Mouse (Mus musculus): ENCODE results near the gene Cep85l. TPM values are rescaled to one million over a fixed set of nuclear protein-coding genes. Genes with fewer than 3 reads are reported as not detected.
A peak's percentile ranks its signal among the peaks of the same experiment; 100 is the strongest.

Gene Cep85l
- polyA plus RNA-seq, 1 experiment from 2014 or later: 11.6 TPM

DNA sequence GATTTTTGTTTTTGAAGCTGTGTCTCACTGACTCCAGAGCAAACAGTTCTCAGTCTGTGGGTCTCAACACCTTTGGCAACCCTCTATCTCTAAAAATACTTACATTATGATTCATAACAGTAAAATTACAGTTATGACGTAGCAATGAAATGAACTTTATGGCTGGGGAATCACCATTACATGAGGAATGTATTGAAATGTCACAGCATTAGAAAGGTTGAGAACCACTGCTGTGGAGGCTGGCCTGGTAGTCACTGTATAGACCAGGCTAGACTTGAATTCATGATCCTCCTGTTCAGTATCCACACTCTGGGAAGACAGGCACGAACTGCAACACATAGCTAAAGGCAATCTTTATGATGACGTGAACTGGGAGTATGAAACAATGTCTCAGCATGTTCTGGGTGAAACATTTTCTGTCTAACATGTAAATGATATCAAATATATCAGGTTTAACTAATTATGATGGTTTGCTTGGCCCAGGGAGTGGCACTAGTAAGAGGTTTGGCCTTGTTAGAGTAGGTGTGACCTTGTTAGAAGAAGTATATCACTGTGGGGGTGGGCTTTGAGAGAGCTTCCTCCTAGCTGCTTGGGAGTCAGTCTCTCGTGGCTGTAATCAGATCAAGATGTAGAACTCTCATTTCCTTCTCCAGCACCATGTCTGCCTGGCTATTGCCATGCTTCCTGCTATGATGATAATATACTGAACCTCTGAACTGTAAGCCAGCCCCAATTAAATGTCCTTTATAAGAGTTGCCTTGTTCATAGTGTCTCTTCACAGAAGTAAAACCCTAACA, 39.6 kb upstream of the Cep85l start:
- no peak for TF ChIP-seq CTCF (IDR thresholded peaks at IDR 0.05; ENCODE audit: low read depth)
- Histone ChIP-seq H3K4me2 (no peak overlapping the region), H3K9me3 (ENCODE audit: low read depth, low read length) (no peaks in the 10 kb centered on the region), H3K27ac (ENCODE audit: low read depth) (no peak overlapping the region), H3K9ac (no peak overlapping the region), H3K27me3 (ENCODE audit: insufficient read depth, low read length) (no peaks in the 10 kb centered on the region), H3K36me3 (ENCODE audit: insufficient read depth) (no peaks in the 10 kb centered on the region), H3K4me1 (ENCODE audit: insufficient read depth) (0 out of 2 replicates have a peak, but pooled peaks cover 2% of the 10 kb centered on the region), H3K4me3 (ENCODE audit: low read depth, low read length) (no peak overlapping the region)
- WGBS: 67% methylated on average over 4 of the region's 4 CpGs
- ATAC-seq (ENCODE audit: insufficient read depth): no peak
- no peak for DNase-seq

- H3K27me3 ChIP-seq (ENCODE audit: insufficient read depth, low read length): no peaks in the 10 kb centered on the region
- H3K36me3 ChIP-seq (ENCODE audit: insufficient read depth): no peaks in the 10 kb centered on the region
- 63% methylated on average over 2 of the region's 2 CpGs for WGBS
- ATAC-seq (ENCODE audit: insufficient read depth) (no peak), DNase-seq (no peak)
- H3K9ac ChIP-seq: no peak overlapping the region
- no peak overlapping the region for H3K4me2 ChIP-seq
- H3K4me3 ChIP-seq (ENCODE audit: low read depth, low read length): no peak overlapping the region
- TF ChIP-seq CTCF (IDR thresholded peaks at IDR 0.05; ENCODE audit: low read depth): no peak
- H3K4me1 ChIP-seq (ENCODE audit: insufficient read depth): peaks cover 2% of the 10 kb centered on the region; the same call in 1 of the 2 replicates
- no peak overlapping the region for H3K27ac ChIP-seq (ENCODE audit: low read depth)
- no peaks in the 10 kb centered on the region for H3K9me3 ChIP-seq (ENCODE audit: low read depth, low read length)
Observed at GRCm38 (mm10) chr10:53417015-53417414, 37.3 kb upstream of the Cep85l start.

DNA sequence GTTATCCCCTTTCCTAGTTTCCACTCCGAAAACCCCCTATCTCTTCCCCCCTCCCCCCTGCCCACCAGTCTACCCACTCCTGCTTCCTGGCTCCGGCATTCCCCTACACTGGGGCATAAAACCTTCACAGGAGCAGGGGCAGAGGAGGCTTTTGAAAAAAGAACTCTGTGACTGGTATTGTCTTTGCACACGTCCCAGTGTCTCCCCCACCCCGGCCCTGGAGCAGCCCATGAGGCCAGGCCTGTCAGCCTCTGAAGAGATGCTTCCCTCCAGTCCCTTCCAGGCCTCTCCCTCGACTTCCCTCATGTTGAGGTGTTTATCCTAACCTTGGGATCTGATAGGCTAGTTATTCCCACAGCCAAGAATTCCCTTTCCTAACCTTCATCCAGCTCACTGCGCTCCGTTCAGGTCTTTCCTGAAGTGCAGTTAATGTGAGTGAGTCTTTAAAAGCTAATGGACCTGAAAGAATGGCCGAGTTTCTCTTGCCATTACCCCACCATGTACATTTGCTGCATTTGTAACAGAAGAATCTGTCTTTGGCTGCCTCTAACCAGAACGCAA, 36.5 kb upstream of the Cep85l start:
- Histone ChIP-seq H3K4me1 (ENCODE audit: insufficient read depth) (peaks cover 2% of the 10 kb centered on the region; the same call in 1 of the 2 replicates), H3K36me3 (ENCODE audit: insufficient read depth) (no peaks in the 10 kb centered on the region), H3K9ac (no peak overlapping the region), H3K27me3 (ENCODE audit: insufficient read depth, low read length) (no peaks in the 10 kb centered on the region), H3K4me2 (no peak overlapping the region), H3K4me3 (ENCODE audit: low read depth, low read length) (no peak overlapping the region), H3K9me3 (ENCODE audit: low read depth, low read length) (no peaks in the 10 kb centered on the region), H3K27ac (ENCODE audit: low read depth) (no peak overlapping the region)
- 59% methylated on average over 9 of the region's 9 CpGs for WGBS
- no peak for TF ChIP-seq CTCF (IDR thresholded peaks at IDR 0.05; ENCODE audit: low read depth)
- ATAC-seq (ENCODE audit: insufficient read depth): no peak
- DNase-seq: no peak

GRCm38 (mm10) chr10:53415252-53415651, 35.5 kb upstream of the Cep85l start:
- Histone ChIP-seq H3K36me3 (ENCODE audit: insufficient read depth) (no peaks in the 10 kb centered on the region), H3K9ac (no peak overlapping the region), H3K27me3 (ENCODE audit: insufficient read depth, low read length) (no peaks in the 10 kb centered on the region), H3K4me2 (no peak overlapping the region), H3K4me3 (ENCODE audit: low read depth, low read length) (no peak overlapping the region), H3K9me3 (ENCODE audit: low read depth, low read length) (no peaks in the 10 kb centered on the region), H3K4me1 (ENCODE audit: insufficient read depth) (peaks cover 2% of the 10 kb centered on the region; the same call in 1 of the 2 replicates), H3K27ac (ENCODE audit: low read depth) (no peak overlapping the region)
- ATAC-seq (ENCODE audit: insufficient read depth) (no peak), DNase-seq (peak; percentile 60)
- WGBS: 60% methylated on average over 9 of the region's 9 CpGs
- no peak for TF ChIP-seq CTCF (IDR thresholded peaks at IDR 0.05; ENCODE audit: low read depth)

DNA sequence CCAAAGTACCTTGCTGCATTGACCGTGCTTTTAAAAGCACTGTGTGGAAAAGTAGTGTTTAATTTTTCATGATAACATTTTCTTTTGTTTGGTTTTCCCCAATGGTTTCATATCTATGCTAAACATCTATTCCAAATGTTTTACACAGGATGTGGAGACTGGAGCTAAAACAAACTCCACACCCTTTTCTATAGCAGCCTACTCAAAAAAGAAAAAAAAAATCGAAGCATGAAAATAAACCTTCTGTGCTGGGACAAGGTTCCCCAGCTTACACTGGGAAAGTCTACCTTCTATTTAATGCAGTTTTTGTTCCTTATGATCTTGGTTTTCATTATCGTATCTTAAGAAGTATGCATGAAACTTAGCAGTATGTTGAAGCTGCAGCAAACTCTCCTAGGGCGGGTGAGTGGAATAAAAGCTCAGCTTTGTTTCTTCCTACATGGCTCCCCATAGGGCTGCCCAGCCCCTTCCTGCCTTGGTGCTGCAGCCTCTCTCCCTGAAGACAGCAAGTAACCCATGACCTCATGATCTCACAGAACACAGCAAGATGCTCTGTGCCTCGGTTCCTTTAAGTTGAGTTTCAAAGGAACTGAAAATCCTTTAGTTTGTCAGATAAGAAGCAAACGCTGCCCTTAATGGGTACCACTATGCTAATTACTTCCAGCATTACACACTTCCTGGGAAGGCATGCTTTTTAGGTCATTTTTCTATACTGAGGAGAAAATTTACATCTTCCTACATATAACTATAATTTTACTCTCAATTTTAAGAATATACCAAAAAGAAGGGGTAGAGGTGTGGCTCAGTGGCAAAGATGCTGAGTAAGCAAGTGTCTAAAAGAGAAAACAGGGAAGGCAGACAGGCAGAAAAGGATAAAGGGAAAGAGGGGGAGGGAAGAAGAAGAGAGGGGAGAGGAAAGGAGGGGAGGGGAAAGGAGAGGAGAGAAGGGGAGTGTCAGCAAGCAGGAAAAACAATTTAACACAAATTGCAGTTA, 34.6 kb upstream of the Cep85l start:
- peak; percentile 39; the same call in 1 of the 2 replicates for ATAC-seq (ENCODE audit: insufficient read depth)
- peaks cover 2% of the 10 kb centered on the region; the same call in 1 of the 2 replicates for H3K4me1 ChIP-seq (ENCODE audit: insufficient read depth)
- no peaks in the 10 kb centered on the region for H3K36me3 ChIP-seq (ENCODE audit: insufficient read depth)
- 30% methylated on average over 6 of the region's 6 CpGs for WGBS
- H3K4me3 ChIP-seq (ENCODE audit: low read depth, low read length): no peak overlapping the region
- TF ChIP-seq CTCF (IDR thresholded peaks at IDR 0.05; ENCODE audit: low read depth): no peak
- H3K9me3 ChIP-seq (ENCODE audit: low read depth, low read length): no peaks in the 10 kb centered on the region
- no peak overlapping the region for H3K9ac ChIP-seq
- no peak overlapping the region for H3K4me2 ChIP-seq
- no peaks in the 10 kb centered on the region for H3K27me3 ChIP-seq (ENCODE audit: insufficient read depth, low read length)
- H3K27ac ChIP-seq (ENCODE audit: low read depth): peak overlapping the region; percentile 25; the same call in 1 of the 2 replicates
- peak; percentile 21 for DNase-seq

DNA sequence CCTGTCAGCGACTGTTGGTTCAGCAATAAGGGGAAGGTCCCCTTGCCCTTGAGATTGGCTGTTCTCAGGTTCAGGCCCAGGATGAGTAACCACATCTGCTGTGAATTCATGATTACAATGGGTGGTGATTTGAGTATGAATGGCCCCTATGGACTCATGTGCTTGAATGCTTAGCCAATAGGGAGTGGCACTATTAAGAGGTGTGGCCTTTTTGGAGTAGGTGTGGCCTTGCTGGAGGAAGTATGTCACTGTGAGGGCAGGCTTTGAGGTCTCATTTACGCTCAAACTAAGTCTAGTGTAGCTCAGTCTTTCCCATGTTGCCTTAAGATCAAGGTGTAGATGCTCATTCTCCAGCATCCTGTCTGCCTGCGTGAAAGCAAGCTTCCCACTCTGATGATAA, 33.2 kb upstream of the Cep85l start:
- Histone ChIP-seq H3K27ac (ENCODE audit: low read depth) (no peak overlapping the region; the same call in 1 of the 2 replicates), H3K4me3 (ENCODE audit: low read depth, low read length) (no peak overlapping the region), H3K36me3 (ENCODE audit: insufficient read depth) (no peaks in the 10 kb centered on the region), H3K4me2 (no peak overlapping the region), H3K9ac (no peak overlapping the region), H3K4me1 (ENCODE audit: insufficient read depth) (peaks cover 2% of the 10 kb centered on the region; the same call in 1 of the 2 replicates), H3K27me3 (ENCODE audit: insufficient read depth, low read length) (no peaks in the 10 kb centered on the region), H3K9me3 (ENCODE audit: low read depth, low read length) (no peaks in the 10 kb centered on the region)
- no peak for TF ChIP-seq CTCF (IDR thresholded peaks at IDR 0.05; ENCODE audit: low read depth)
- ATAC-seq (ENCODE audit: insufficient read depth) (no peak), DNase-seq (no peak)
- 88% methylated on average over 3 of the region's 3 CpGs for WGBS
